Mouse (Mus musculus): ENCODE results near the gene Olfr1201.

DNA sequence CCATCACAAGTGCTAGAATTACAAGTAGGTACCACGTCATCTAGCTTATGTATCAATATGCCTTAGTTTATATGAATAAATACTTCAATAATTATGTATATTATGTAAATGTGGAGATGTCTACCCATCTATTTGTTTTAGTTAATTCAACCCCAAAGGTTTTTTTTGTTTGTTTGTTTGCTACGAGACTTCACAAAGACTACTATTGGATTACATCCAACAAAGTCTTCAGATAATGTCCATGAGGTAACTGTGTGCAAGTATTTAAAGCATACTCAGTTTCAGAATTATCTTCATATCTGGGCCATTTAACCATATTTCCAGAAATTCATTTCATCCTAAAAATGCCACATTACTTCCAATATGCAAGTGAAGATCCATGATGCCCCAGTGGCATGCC lies 36.6 kb downstream of the Olfr1201 start, which contains the start of gene Olfr1205:
- TF ChIP-seq GATA1 (IDR thresholded peaks at IDR 0.05; ENCODE audit: borderline replicate concordance, low read length), result no peak
- TF ChIP-seq FLI1 (IDR thresholded peaks at IDR 0.05; ENCODE audit: low read length), result no peak

Measured in megakaryocyte, embryonic 14.5 days (primary cell).